10 mouse cellular contexts compared by ENCODE assay signal in the genomic region with DNA sequence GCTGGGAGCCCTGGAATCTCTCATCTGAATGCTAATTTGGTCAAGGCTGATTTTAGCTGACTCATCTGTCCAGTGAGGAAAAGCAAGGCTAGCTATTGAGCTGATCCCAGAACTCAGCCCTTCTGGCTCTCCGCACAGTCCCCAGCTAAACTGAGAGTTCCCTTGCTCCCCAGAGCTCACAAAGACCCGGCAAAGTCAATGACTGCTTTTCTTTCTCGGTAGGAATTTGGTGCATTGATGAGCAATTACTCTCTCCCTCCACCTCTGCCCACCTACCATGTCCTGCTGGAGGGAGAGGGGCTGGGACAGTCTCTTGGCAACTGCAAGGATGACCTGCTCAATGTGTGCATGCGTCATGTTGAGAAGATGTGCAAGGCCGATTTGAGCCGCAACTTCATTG. TPM values are rescaled to one million over a fixed set of nuclear protein-coding genes. Genes with fewer than 3 reads are reported as not detected.
"Had no signal": no experiment of that assay in that cellular context is flagged by ENCODE, and none has a peak within 500 bp of the region (broad histone marks: within the 10 kb centered on the region; RNA-seq: fewer than 3 reads in every experiment).

No protein-coding gene starts in this region.

- DNase-seq: lung, adult 2 months; lung, postnatal 14 days; lung, postnatal 36 days; right cerebral cortex, postnatal 14 days; thymus, adult 2 months; thymus, postnatal 25 days; thymus, postnatal 4 days had no signal

RNA-seq across cellular contexts. Expression of gene Trim29, which starts 11.3 kb away (rescaled TPM):
- total RNA-seq: megakaryocyte progenitor cell, adult 5-6 weeks; monocyte, adult 5-6 weeks had no signal
- polyA plus RNA-seq: neural tube, embryonic 14.5 days had no signal
